Mouse (Mus musculus) cerebellum, adult 2 months (tissue): ENCODE results near the gene Nipsnap2. TPM values are rescaled to one million over a fixed set of nuclear protein-coding genes. Genes with fewer than 3 reads are reported as not detected.
"Not testable (repeated sequence)": the region's sequence is repeated elsewhere in the genome, so short reads cannot be mapped to it uniquely, and the experiment has no call there.

Experiments
- DNase-seq, 2 experiments: peaks; one replicate each; pipeline ENCODE4 v3.0.0; 2021
- H3K27ac ChIP-seq: fragments of 200-500 bp; 2 replicates; pipeline ENCODE4 v1.5.1; 2012; ENCODE audit warnings: low read length, control low read depth, inconsistent platforms; ENCODE audit not compliant: insufficient read depth
- H3K27me3 ChIP-seq: fragments of 200-500 bp; 2 replicates; pipeline ENCODE4 v1.6.1; 2012; ENCODE audit warnings: inconsistent platforms, mild to moderate bottlenecking, low read length, moderate library complexity; ENCODE audit not compliant: control insufficient read depth, insufficient read depth
- H3K4me1 ChIP-seq: fragments of 200-500 bp; 2 replicates; pipeline ENCODE4 v1.6.1; 2011; ENCODE audit warnings: low read length; ENCODE audit not compliant: control insufficient read depth, insufficient read depth
- H3K4me3 ChIP-seq: fragments of 200-500 bp; replicated peaks from 2 replicates; pipeline ENCODE3; 2011; ENCODE audit warnings: mild to moderate bottlenecking, low read depth, low read length, control low read depth; ENCODE audit not compliant: insufficient read depth
- CTCF ChIP-seq: fragments of 200-500 bp; IDR thresholded peaks from 2 replicates; pipeline ENCODE4 v1.5.1; 2011; ENCODE audit warnings: low read depth, mild to moderate bottlenecking, control low read depth, low read length, moderate library complexity, borderline replicate concordance; ENCODE audit not compliant: insufficient read depth
- POLR2A ChIP-seq: fragments of 200-500 bp; IDR thresholded peaks from 2 replicates; pipeline ENCODE4 v1.6.1; 2011; ENCODE audit warnings: low read length, control low read depth, borderline replicate concordance; ENCODE audit not compliant: insufficient read depth
- WGBS: fragments of 180-500 bp; shearing (Covaris S2); methylation state at CpG from one replicate; pipeline ENCODE4 v1.1.7; 2018; 5-methylcytosine and 5-hydroxymethylcytosine counted together
- polyA plus RNA-seq: library from polyadenylated mRNA; depleted of rRNA; stranded (reverse); fragments of >200 nt; gene quantifications from 2 replicates; pipeline ENCODE4 v1.2.3, GENCODE M21; 2012

The Nipsnap2 gene
- polyA plus RNA-seq, 1 experiment: 137 TPM

- Histone ChIP-seq H3K27ac (no peak overlapping the region), H3K4me3 (no peak overlapping the region), H3K4me1 (no peaks in the 10 kb centered on the region), H3K27me3 (no peaks in the 10 kb centered on the region)
- TF ChIP-seq CTCF (no peak), POLR2A (no peak)
- 86% methylated on average over 10 of the region's 10 CpGs for WGBS
- no peak for DNase-seq
Observed at GRCm38 (mm10) chr5:129772433-129772832, 47.6 kb downstream of the Nipsnap2 start.

- not testable (repeated sequence) for H3K4me1 ChIP-seq, H3K4me3 ChIP-seq, H3K27ac ChIP-seq, H3K27me3 ChIP-seq, DNase-seq
- WGBS: 77% methylated on average over 4 of the region's 4 CpGs
Observed at GRCm38 (mm10) chr5:129773330-129773729, 48.5 kb downstream of the Nipsnap2 start.

- TF ChIP-seq POLR2A (no peak), CTCF (no peak)
- no peak for DNase-seq
- Histone ChIP-seq H3K4me3 (no peak overlapping the region), H3K27ac (no peak overlapping the region), H3K27me3 (no peaks in the 10 kb centered on the region), H3K4me1 (no peaks in the 10 kb centered on the region)
- 84% methylated on average over 3 of the region's 3 CpGs for WGBS
Observed at GRCm38 (mm10) chr5:129774661-129775060, 49.8 kb downstream of the Nipsnap2 start.

GRCm38 (mm10) chr5:129778348-129778995 lies 53.6 kb downstream of the Nipsnap2 start:
- H3K27me3 ChIP-seq: no peaks in the 10 kb centered on the region
- H3K4me3 ChIP-seq: peak overlapping the region; percentile 54
- TF ChIP-seq POLR2A: no peak
- TF ChIP-seq CTCF: no peak
- no peaks in the 10 kb centered on the region for H3K4me1 ChIP-seq
- H3K27ac ChIP-seq: no peak overlapping the region
- DNase-seq: no peak
- 39% methylated on average over 11 of the region's 11 CpGs for WGBS

- H3K27ac ChIP-seq: no peak overlapping the region
Observed at GRCm38 (mm10) chr5:129778996-129779716, 54.3 kb downstream of the Nipsnap2 start.

GRCm38 (mm10) chr5:129780131-129780530 lies 55.3 kb downstream of the Nipsnap2 start:
- no peak for DNase-seq
- Histone ChIP-seq H3K4me1 (no peaks in the 10 kb centered on the region), H3K4me3 (no peak overlapping the region), H3K27me3 (no peaks in the 10 kb centered on the region), H3K27ac (no peak overlapping the region)
- 96% methylated on average over 3 of the region's 3 CpGs for WGBS
- TF ChIP-seq CTCF: no peak
- no peak for TF ChIP-seq POLR2A

More at GRCm38 (mm10) chr5:129778996-129779716, 54.3 kb downstream of the Nipsnap2 start:
- peak; percentile 65; the same call in 1 of the 2 replicates for TF ChIP-seq POLR2A
- no peak for TF ChIP-seq CTCF
- WGBS: 2% methylated on average over 32 of the region's 32 CpGs
- H3K4me1 ChIP-seq: no peaks in the 10 kb centered on the region
- no peaks in the 10 kb centered on the region for H3K27me3 ChIP-seq
- peak; percentile 84 to 85 for DNase-seq
- peak overlapping the region; percentile 54 for H3K4me3 ChIP-seq

GRCm38 (mm10) chr5:129782211-129782610 lies 57.3 kb downstream of the Nipsnap2 start:
- no peaks in the 10 kb centered on the region for H3K4me1 ChIP-seq
- H3K27ac ChIP-seq: no peak overlapping the region
- 36% methylated on average over 3 of the region's 3 CpGs for WGBS
- H3K27me3 ChIP-seq: no peaks in the 10 kb centered on the region
- no peak for DNase-seq
- no peak overlapping the region for H3K4me3 ChIP-seq
- TF ChIP-seq POLR2A (no peak), CTCF (peak; percentile 42; the same call in 1 of the 2 replicates)

- no peaks in the 10 kb centered on the region for H3K27me3 ChIP-seq
- TF ChIP-seq CTCF: no peak
- TF ChIP-seq POLR2A: no peak
- no peak overlapping the region for H3K4me3 ChIP-seq
- DNase-seq: no peak
- H3K4me1 ChIP-seq: no peaks in the 10 kb centered on the region; the same call in 1 of the 2 replicates
- no peak overlapping the region for H3K27ac ChIP-seq
- WGBS: 92% methylated on average over 5 of the region's 5 CpGs
Observed at GRCm38 (mm10) chr5:129785235-129785870, 60.5 kb downstream of the Nipsnap2 start.
